Mouse (Mus musculus) spleen, adult 2 months (tissue): Measurements from ENCODE around the gene Tbc1d9b.

Source experiments
- CTCF ChIP-seq: fragments of 200-500 bp; IDR thresholded peaks from 2 replicates; pipeline ENCODE4 v1.5.1; 2011; ENCODE audit warnings: mild to moderate bottlenecking, inconsistent platforms; ENCODE audit not compliant: insufficient read depth, insufficient read length, insufficient replicate concordance; ENCODE audit errors: extremely low read depth
- POLR2A ChIP-seq: fragments of 200-500 bp; IDR thresholded peaks from 2 replicates; pipeline ENCODE4 v1.6.1; 2011; ENCODE audit warnings: low read depth, low read length, inconsistent platforms

GRCm38 (mm10) chr11:50104016-50104415 lies 27.2 kb upstream of the Tbc1d9b start:
- TF ChIP-seq CTCF = no peak
- TF ChIP-seq POLR2A = no peak
